Mouse (Mus musculus): ENCODE results near the gene Mafb. TPM values are rescaled to one million over a fixed set of nuclear protein-coding genes. Genes with fewer than 3 reads are reported as not detected.

Gene Mafb
- polyA plus RNA-seq, 1 experiment from 2014 or later = 3.0 TPM

Other genes with a start within 250 kb of the Mafb start
- gene Gm826, start 32.9 kb downstream of the Mafb start, polyA plus RNA-seq (2016; fragmentation: Nextera tagmentation; extraction: Ambion mirVana) = 6.1 and 8.2 TPM in 2 replicates

Data from liver, embryonic 12.5 days (tissue).